Mouse (Mus musculus) forebrain, embryonic 14.5 days (tissue): ENCODE data around the gene Sash1. TPM values are rescaled to one million over a fixed set of nuclear protein-coding genes. Genes with fewer than 3 reads are reported as not detected.

Experiments used
- ATAC-seq: fragments of 200-750 bp; cut with Nextera tagmentation; 2 replicates; pipeline ENCODE4 v1.8.0; 2017; ENCODE audit warnings: mild to moderate bottlenecking, moderate library complexity
- DNase-seq: peaks from one replicate; pipeline ENCODE4 v3.0.0-alpha.2; 2015; ENCODE audit warnings: low spot score
- H3K27ac ChIP-seq: fragments of 300-500 bp; sonication (generic); 2 replicates; pipeline ENCODE4 v1.5.1; 2014; ENCODE audit warnings: low read depth, mild to moderate bottlenecking, control low read depth, low read length, moderate library complexity
- H3K27me3 ChIP-seq: fragments of 300-500 bp; sonication (generic); replicated peaks from 2 replicates; pipeline ENCODE4 v1.6.1; 2014; ENCODE audit warnings: low read length, control low read depth, mixed read lengths; ENCODE audit not compliant: control insufficient read depth, insufficient read depth
- H3K36me3 ChIP-seq: fragments of 300-500 bp; sonication (generic); 2 replicates; pipeline ENCODE4 v1.6.1; 2014; ENCODE audit warnings: low read length, control low read depth; ENCODE audit not compliant: control insufficient read depth, insufficient read depth
- H3K4me1 ChIP-seq: fragments of 300-500 bp; sonication (generic); 2 replicates; pipeline ENCODE4 v1.6.1; 2014; ENCODE audit warnings: antibody characterized with exemption, low read length, control low read depth; ENCODE audit not compliant: control insufficient read depth, insufficient read depth
- H3K4me2 ChIP-seq: fragments of 300-500 bp; sonication (generic); 2 replicates; pipeline ENCODE4 v1.6.1; 2014; ENCODE audit warnings: mild to moderate bottlenecking, control low read depth, low read length
- H3K4me3 ChIP-seq: fragments of 300-500 bp; sonication (generic); 2 replicates; pipeline ENCODE4 v1.5.1; 2014; ENCODE audit warnings: low read depth, low read length, control low read depth
- H3K9ac ChIP-seq: fragments of 300-500 bp; sonication (generic); 2 replicates; pipeline ENCODE4 v1.6.1; 2014; ENCODE audit warnings: mild to moderate bottlenecking, low read length, control low read depth, moderate library complexity
- H3K9me3 ChIP-seq: fragments of 300-500 bp; sonication (generic); replicated peaks from 2 replicates; pipeline ENCODE4 v1.6.1; 2016; ENCODE audit warnings: low read length, control low read depth, mixed read lengths; ENCODE audit not compliant: control insufficient read depth
- WGBS: fragments of 180-500 bp; shearing (Covaris S2); extraction: QIAGEN DNeasy Blood & Tissue Kit; methylation state at CpG from one replicate; pipeline ENCODE4 v1.1.7; 2014; 5-methylcytosine and 5-hydroxymethylcytosine counted together
- polyA plus RNA-seq: library from polyadenylated mRNA; unstranded; fragments of >200 nt; fragmentation: Nextera tagmentation; extraction: Ambion mirVana; gene quantifications from 2 replicates; pipeline ENCODE4 v1.2.1, GENCODE M21; 2014

Gene Sash1
- polyA plus RNA-seq, 1 experiment from 2014 or later, result 1.9 TPM

- no peaks in the 10 kb centered on the region for H3K4me1 ChIP-seq
- ATAC-seq, result no peak
- no peaks in the 10 kb centered on the region for H3K9me3 ChIP-seq
- no peak for DNase-seq
- no peak overlapping the region for H3K4me3 ChIP-seq
- no peak overlapping the region for H3K27ac ChIP-seq
- H3K36me3 ChIP-seq, result no peaks in the 10 kb centered on the region
- H3K9ac ChIP-seq, result no peak overlapping the region
- H3K27me3 ChIP-seq, result no peaks in the 10 kb centered on the region
- no peak overlapping the region for H3K4me2 ChIP-seq
- WGBS, result 80% methylated on average over 14 of the region's 14 CpGs
Measured at GRCm38 (mm10) chr10:8813259-8813658, 72.6 kb downstream of the Sash1 start.

- Histone ChIP-seq H3K9ac (no peak overlapping the region), H3K27me3 (no peaks in the 10 kb centered on the region), H3K9me3 (no peaks in the 10 kb centered on the region), H3K27ac (no peak overlapping the region), H3K4me2 (no peak overlapping the region), H3K36me3 (no peaks in the 10 kb centered on the region), H3K4me1 (no peaks in the 10 kb centered on the region), H3K4me3 (no peak overlapping the region)
- no peak for DNase-seq
- 79% methylated on average over 8 of the region's 8 CpGs for WGBS
- ATAC-seq, result no peak
Measured at GRCm38 (mm10) chr10:8812807-8813206, 73.1 kb downstream of the Sash1 start.

GRCm38 (mm10) chr10:8811261-8812039 is 74.4 kb downstream of the Sash1 start:
- DNase-seq (no peak), ATAC-seq (no peak)
- no peaks in the 10 kb centered on the region for H3K36me3 ChIP-seq
- no peaks in the 10 kb centered on the region for H3K4me1 ChIP-seq
- H3K9ac ChIP-seq, result no peak overlapping the region
- no peaks in the 10 kb centered on the region for H3K27me3 ChIP-seq
- 91% methylated on average over 4 of the region's 4 CpGs for WGBS
- H3K4me2 ChIP-seq, result no peak overlapping the region
- no peak overlapping the region for H3K4me3 ChIP-seq
- no peak overlapping the region for H3K27ac ChIP-seq
- H3K9me3 ChIP-seq, result no peaks in the 10 kb centered on the region

GRCm38 (mm10) chr10:8810496-8810895 is 75.4 kb downstream of the Sash1 start:
- DNase-seq, result no peak

GRCm38 (mm10) chr10:8808383-8808782 is 77.5 kb downstream of the Sash1 start:
- Histone ChIP-seq H3K4me3 (no peak overlapping the region), H3K9me3 (no peaks in the 10 kb centered on the region), H3K36me3 (no peaks in the 10 kb centered on the region), H3K9ac (no peak overlapping the region), H3K4me2 (no peak overlapping the region), H3K4me1 (no peaks in the 10 kb centered on the region), H3K27ac (no peak overlapping the region), H3K27me3 (no peaks in the 10 kb centered on the region)
- 93% methylated on average over 10 of the region's 10 CpGs for WGBS
- ATAC-seq, result no peak
- no peak for DNase-seq

More at GRCm38 (mm10) chr10:8810496-8810895, 75.4 kb downstream of the Sash1 start:
- Histone ChIP-seq H3K9ac (no peak overlapping the region), H3K27me3 (no peaks in the 10 kb centered on the region), H3K36me3 (no peaks in the 10 kb centered on the region), H3K4me3 (no peak overlapping the region), H3K4me2 (no peak overlapping the region), H3K9me3 (no peaks in the 10 kb centered on the region), H3K27ac (no peak overlapping the region), H3K4me1 (no peaks in the 10 kb centered on the region)
- no peak for ATAC-seq
- 70% methylated on average over 7 of the region's 7 CpGs for WGBS

- no peak for DNase-seq
Measured at GRCm38 (mm10) chr10:8807581-8807980, 78.3 kb downstream of the Sash1 start.

GRCm38 (mm10) chr10:8805402-8805801 is 80.5 kb downstream of the Sash1 start:
- Histone ChIP-seq H3K4me2 (no peak overlapping the region), H3K4me3 (no peak overlapping the region)
- DNase-seq, result no peak

More at GRCm38 (mm10) chr10:8807581-8807980, 78.3 kb downstream of the Sash1 start:
- H3K36me3 ChIP-seq, result no peaks in the 10 kb centered on the region
- H3K27me3 ChIP-seq, result no peaks in the 10 kb centered on the region
- no peaks in the 10 kb centered on the region for H3K4me1 ChIP-seq
- no peak overlapping the region for H3K27ac ChIP-seq
- no peak overlapping the region for H3K9ac ChIP-seq
- no peaks in the 10 kb centered on the region for H3K9me3 ChIP-seq
- no peak overlapping the region for H3K4me3 ChIP-seq
- no peak for ATAC-seq
- H3K4me2 ChIP-seq, result no peak overlapping the region
- 93% methylated on average over 9 of the region's 9 CpGs for WGBS

GRCm38 (mm10) chr10:8804292-8804691 is 81.6 kb downstream of the Sash1 start:
- 44% methylated on average over 8 of the region's 8 CpGs for WGBS
- H3K9me3 ChIP-seq, result no peaks in the 10 kb centered on the region
- no peak overlapping the region for H3K9ac ChIP-seq
- no peak overlapping the region for H3K27ac ChIP-seq
- no peaks in the 10 kb centered on the region for H3K27me3 ChIP-seq
- H3K4me3 ChIP-seq, result no peak overlapping the region
- ATAC-seq (peak; percentile 43), DNase-seq (peak; percentile 44)
- no peak overlapping the region for H3K4me2 ChIP-seq
- H3K36me3 ChIP-seq, result no peaks in the 10 kb centered on the region
- H3K4me1 ChIP-seq, result peaks cover 9% of the 10 kb centered on the region; the same call in 1 of the 2 replicates

More at GRCm38 (mm10) chr10:8805402-8805801, 80.5 kb downstream of the Sash1 start:
- ATAC-seq, result no peak
- no peaks in the 10 kb centered on the region for H3K36me3 ChIP-seq
- no peaks in the 10 kb centered on the region for H3K27me3 ChIP-seq
- H3K9ac ChIP-seq, result no peak overlapping the region
- H3K27ac ChIP-seq, result no peak overlapping the region
- peaks cover 9% of the 10 kb centered on the region; the same call in 1 of the 2 replicates for H3K4me1 ChIP-seq
- no peaks in the 10 kb centered on the region for H3K9me3 ChIP-seq
- WGBS, result 96% methylated on average over 3 of the region's 3 CpGs

GRCm38 (mm10) chr10:8801719-8802347 is 84.0 kb downstream of the Sash1 start:
- Histone ChIP-seq H3K27ac (no peak overlapping the region), H3K9ac (no peak overlapping the region)
- WGBS, result 78% methylated on average over 12 of the region's 12 CpGs

More at GRCm38 (mm10) chr10:8801719-8802347, 84.0 kb downstream of the Sash1 start:
- no peaks in the 10 kb centered on the region for H3K36me3 ChIP-seq
- H3K4me1 ChIP-seq, result peaks cover 9% of the 10 kb centered on the region; the same call in 1 of the 2 replicates
- no peaks in the 10 kb centered on the region for H3K9me3 ChIP-seq
- H3K4me3 ChIP-seq, result no peak overlapping the region
- DNase-seq (no peak), ATAC-seq (no peak)
- H3K4me2 ChIP-seq, result peak overlapping the region; percentile 16; the same call in 1 of the 2 replicates
- no peaks in the 10 kb centered on the region for H3K27me3 ChIP-seq
